Mouse (Mus musculus): ENCODE measurements around the gene Thnsl2. TPM values are rescaled to one million over a fixed set of nuclear protein-coding genes. Genes with fewer than 3 reads are reported as not detected.

Thnsl2 gene
- total and polyA plus RNA-seq, 2 experiments: 57.4 to 69.7 TPM

DNA sequence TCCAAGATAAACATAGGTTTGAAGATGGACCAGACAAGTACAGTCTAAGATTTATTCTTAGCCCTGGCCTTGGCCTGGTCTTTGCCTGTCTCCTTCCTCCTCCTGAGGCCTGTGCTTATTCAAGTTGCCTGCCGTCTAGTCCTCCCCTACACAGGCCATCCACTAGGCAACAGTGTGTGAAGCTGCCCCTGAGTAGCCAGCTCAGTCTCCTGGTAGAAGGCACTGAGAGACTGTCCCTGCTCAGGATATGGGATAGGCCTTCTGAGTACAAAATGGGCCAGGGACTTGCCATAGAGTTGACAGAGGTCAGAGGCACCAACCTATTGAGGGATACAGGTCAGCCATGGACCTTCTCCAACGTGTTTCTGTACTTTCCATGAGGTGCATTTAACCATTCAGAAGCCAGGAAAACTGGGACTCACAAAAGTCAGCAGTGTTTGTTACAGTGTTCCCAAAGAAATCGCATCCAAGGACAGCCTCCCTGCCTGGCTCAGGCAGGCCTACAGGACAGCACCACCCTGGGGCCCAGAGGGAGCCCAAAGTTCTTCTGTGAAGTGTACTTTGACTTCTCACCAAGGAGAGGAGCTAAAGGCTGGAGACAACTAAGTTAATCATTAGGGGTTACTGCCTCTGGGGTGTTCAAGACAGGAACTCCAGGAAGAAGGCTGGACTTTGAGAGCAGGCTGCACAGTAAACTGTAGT, 1.2 kb upstream of the Thnsl2 start:
- H3K79me2 ChIP-seq (ENCODE audit: control insufficient read depth, insufficient read depth, low read length): no peaks in the 10 kb centered on the region
- H3K9ac ChIP-seq (ENCODE audit: low read depth, low read length): no peak overlapping the region
- 41% methylated on average over 3 of the region's 3 CpGs for WGBS
- H3K4me1 ChIP-seq (ENCODE audit: control insufficient read depth, insufficient read depth, low read length): peaks cover 18% of the 10 kb centered on the region
- TF ChIP-seq CTCF (IDR thresholded peaks at IDR 0.05; ENCODE audit: low read depth, low read length) (0 out of 2 replicates have a peak, but pooled peaks have one; percentile 4), POLR2A (IDR thresholded peaks at IDR 0.05; ENCODE audit: extremely low read depth, insufficient read depth, low read length) (no peak)
- peak; percentile 87 for DNase-seq (ENCODE audit: extremely low read depth, low read depth, low spot score)
- H3K4me3 ChIP-seq (ENCODE audit: insufficient read depth, low read depth, low read length): no peak overlapping the region
- no peaks in the 10 kb centered on the region for H3K27me3 ChIP-seq (ENCODE audit: control insufficient read depth, insufficient read depth, low read length)
- no peaks in the 10 kb centered on the region for H3K36me3 ChIP-seq (ENCODE audit: control insufficient read depth, insufficient read depth, low read length)
- peak overlapping the region; percentile 76 for H3K27ac ChIP-seq (replicated peaks; ENCODE audit: insufficient read depth, low read depth, low read length)

DNA sequence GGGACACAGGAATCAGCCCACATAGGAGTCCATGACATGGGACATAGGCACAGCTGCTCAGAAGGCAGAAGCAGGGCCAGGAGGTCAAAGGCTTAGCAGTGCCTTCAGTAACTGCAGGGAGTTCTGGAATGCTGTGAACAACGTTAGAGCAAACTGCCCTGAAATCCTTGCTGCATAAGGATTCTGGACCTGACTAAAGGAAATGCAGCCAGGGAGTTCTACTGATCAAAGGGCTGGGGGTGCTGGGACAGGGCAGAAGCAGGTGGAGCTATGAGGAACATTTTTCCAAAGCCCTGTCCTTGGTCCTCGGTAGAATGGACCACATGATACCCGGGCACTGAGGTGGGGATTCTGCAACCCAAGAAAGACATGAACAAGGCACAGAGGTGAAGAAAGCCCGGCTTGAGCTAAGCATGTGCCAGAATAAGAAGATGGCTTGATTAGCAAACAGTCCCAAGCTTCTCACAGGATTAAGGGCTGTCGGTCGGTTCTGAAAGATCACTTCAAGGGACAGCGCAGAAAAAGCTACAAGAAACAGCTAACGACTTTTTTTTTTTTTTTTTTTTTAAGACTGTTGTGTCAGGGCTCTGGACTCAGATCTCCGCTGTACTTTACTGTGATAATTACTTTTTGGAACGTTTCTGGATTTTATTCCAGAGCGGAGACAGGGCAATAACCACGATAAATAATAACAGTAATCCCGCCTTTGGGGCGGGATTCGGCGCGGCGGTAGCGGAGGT, 915 bp downstream of the Thnsl2 start:
- Histone ChIP-seq H3K79me2 (ENCODE audit: control insufficient read depth, insufficient read depth, low read length) (no peaks in the 10 kb centered on the region), H3K27me3 (ENCODE audit: control insufficient read depth, insufficient read depth, low read length) (no peaks in the 10 kb centered on the region), H3K4me3 (ENCODE audit: insufficient read depth, low read depth, low read length) (peak overlapping the region; percentile 87), H3K27ac (replicated peaks; ENCODE audit: insufficient read depth, low read depth, low read length) (peak overlapping the region; percentile 90), H3K36me3 (ENCODE audit: control insufficient read depth, insufficient read depth, low read length) (peaks cover 2% of the 10 kb centered on the region; the same call in 1 of the 2 replicates), H3K4me1 (ENCODE audit: control insufficient read depth, insufficient read depth, low read length) (peaks cover 18% of the 10 kb centered on the region), H3K9ac (ENCODE audit: low read depth, low read length) (peak overlapping the region; percentile 86)
- TF ChIP-seq CTCF (IDR thresholded peaks at IDR 0.05; ENCODE audit: low read depth, low read length) (no peak), POLR2A (IDR thresholded peaks at IDR 0.05; ENCODE audit: extremely low read depth, insufficient read depth, low read length) (no peak)
- WGBS: under 1% methylated on average over 19 of the region's 19 CpGs
- DNase-seq (ENCODE audit: extremely low read depth, low read depth, low spot score): peak; percentile 68

DNA sequence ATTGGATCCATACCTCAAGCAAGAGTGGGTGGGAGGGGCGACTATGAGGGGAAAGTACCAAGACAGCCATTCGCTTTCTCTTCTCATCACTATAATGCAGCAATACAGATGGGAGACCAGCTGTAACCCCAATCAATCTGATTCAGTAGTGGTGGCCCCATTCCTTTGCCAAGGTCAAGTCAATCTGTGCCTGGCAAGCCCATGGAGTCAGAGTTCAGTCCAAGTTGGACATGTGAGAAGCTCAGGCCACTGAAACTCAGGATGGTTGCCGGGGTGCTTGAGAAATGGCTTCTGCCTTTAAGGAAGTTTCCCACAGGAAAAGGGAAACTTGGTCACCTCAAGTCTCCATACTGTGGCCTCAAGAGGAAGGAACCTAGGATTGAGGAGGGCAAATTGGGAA, 9.2 kb downstream of the Thnsl2 start:
- H3K27ac ChIP-seq (replicated peaks; ENCODE audit: insufficient read depth, low read depth, low read length): no peak overlapping the region
- DNase-seq (ENCODE audit: extremely low read depth, low read depth, low spot score): peak; percentile 92
- H3K9ac ChIP-seq (ENCODE audit: low read depth, low read length): no peak overlapping the region
- 37% methylated on average over 3 of the region's 3 CpGs for WGBS
- peaks cover 24% of the 10 kb centered on the region for H3K36me3 ChIP-seq (ENCODE audit: control insufficient read depth, insufficient read depth, low read length)
- no peak overlapping the region for H3K4me3 ChIP-seq (ENCODE audit: insufficient read depth, low read depth, low read length)
- peaks cover 5% of the 10 kb centered on the region for H3K4me1 ChIP-seq (ENCODE audit: control insufficient read depth, insufficient read depth, low read length)
- H3K79me2 ChIP-seq (ENCODE audit: control insufficient read depth, insufficient read depth, low read length): no peaks in the 10 kb centered on the region
- TF ChIP-seq POLR2A (IDR thresholded peaks at IDR 0.05; ENCODE audit: extremely low read depth, insufficient read depth, low read length): no peak
- TF ChIP-seq CTCF (IDR thresholded peaks at IDR 0.05; ENCODE audit: low read depth, low read length): no peak
- no peaks in the 10 kb centered on the region for H3K27me3 ChIP-seq (ENCODE audit: control insufficient read depth, insufficient read depth, low read length)

DNA sequence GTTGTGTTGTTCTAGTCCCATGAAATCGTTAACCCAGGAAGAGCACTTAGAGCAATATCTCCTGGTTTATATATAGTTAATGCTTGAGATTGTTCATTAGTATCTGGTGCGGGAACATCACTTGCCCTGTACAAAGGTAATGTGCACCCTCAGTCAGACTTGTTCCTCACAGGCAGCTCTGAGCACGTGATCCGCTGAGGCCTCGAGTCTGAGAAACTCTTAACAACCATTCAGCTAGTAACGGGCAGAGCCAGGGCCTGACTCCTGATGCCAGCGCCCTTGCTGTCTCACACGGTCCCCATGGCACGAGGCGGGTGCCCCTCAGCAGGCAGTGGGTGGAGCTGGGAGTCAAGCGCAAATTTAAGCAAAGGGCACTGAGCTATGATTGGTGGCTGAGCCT, 10.7 kb downstream of the Thnsl2 start:
- no peak overlapping the region for H3K4me3 ChIP-seq (ENCODE audit: insufficient read depth, low read depth, low read length)
- H3K27me3 ChIP-seq (ENCODE audit: control insufficient read depth, insufficient read depth, low read length): no peaks in the 10 kb centered on the region
- TF ChIP-seq POLR2A (IDR thresholded peaks at IDR 0.05; ENCODE audit: extremely low read depth, insufficient read depth, low read length) (no peak), CTCF (IDR thresholded peaks at IDR 0.05; ENCODE audit: low read depth, low read length) (no peak)
- no peaks in the 10 kb centered on the region for H3K79me2 ChIP-seq (ENCODE audit: control insufficient read depth, insufficient read depth, low read length)
- H3K27ac ChIP-seq (replicated peaks; ENCODE audit: insufficient read depth, low read depth, low read length): no peak overlapping the region
- peaks cover 7% of the 10 kb centered on the region for H3K4me1 ChIP-seq (ENCODE audit: control insufficient read depth, insufficient read depth, low read length)
- no peak overlapping the region for H3K9ac ChIP-seq (ENCODE audit: low read depth, low read length)
- WGBS: 91% methylated on average over 11 of the region's 11 CpGs
- DNase-seq (ENCODE audit: extremely low read depth, low read depth, low spot score): no peak
- peaks cover 23% of the 10 kb centered on the region for H3K36me3 ChIP-seq (ENCODE audit: control insufficient read depth, insufficient read depth, low read length)

DNA sequence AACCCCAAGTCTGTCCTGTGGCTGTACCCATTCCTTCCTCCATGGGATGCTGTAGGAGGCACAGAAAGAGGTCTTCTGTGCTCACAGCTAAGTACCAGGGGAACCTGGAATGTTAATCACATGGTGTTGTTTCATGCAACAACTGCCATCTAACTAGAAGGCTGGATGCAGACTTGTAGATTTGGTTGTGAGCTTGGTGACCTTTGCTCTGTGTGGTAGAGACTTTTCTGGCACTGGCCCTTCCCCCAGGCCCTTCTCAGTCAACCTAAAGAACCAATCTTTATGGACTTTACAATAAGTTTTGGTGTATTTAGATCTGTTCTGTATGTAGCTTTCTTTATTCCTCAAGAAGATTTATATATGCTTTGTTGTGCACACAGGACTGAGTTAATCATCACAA, 13.2 kb downstream of the Thnsl2 start:
- peaks cover 19% of the 10 kb centered on the region for H3K36me3 ChIP-seq (ENCODE audit: control insufficient read depth, insufficient read depth, low read length)
- no peaks in the 10 kb centered on the region for H3K79me2 ChIP-seq (ENCODE audit: control insufficient read depth, insufficient read depth, low read length)
- no peak overlapping the region for H3K4me3 ChIP-seq (ENCODE audit: insufficient read depth, low read depth, low read length)
- no peaks in the 10 kb centered on the region for H3K27me3 ChIP-seq (ENCODE audit: control insufficient read depth, insufficient read depth, low read length)
- H3K4me1 ChIP-seq (ENCODE audit: control insufficient read depth, insufficient read depth, low read length): peaks cover 7% of the 10 kb centered on the region
- H3K27ac ChIP-seq (replicated peaks; ENCODE audit: insufficient read depth, low read depth, low read length): peak overlapping the region; percentile 70
- peak; percentile 41 for DNase-seq (ENCODE audit: extremely low read depth, low read depth, low spot score)
- TF ChIP-seq POLR2A (IDR thresholded peaks at IDR 0.05; ENCODE audit: extremely low read depth, insufficient read depth, low read length): no peak
- no peak for TF ChIP-seq CTCF (IDR thresholded peaks at IDR 0.05; ENCODE audit: low read depth, low read length)
- H3K9ac ChIP-seq (ENCODE audit: low read depth, low read length): no peak overlapping the region

Data from liver, adult 2 months (tissue).